Mouse (Mus musculus) forebrain, postnatal 0 days (tissue): Measurements from ENCODE around the gene Ccdc187. TPM values are rescaled to one million over a fixed set of nuclear protein-coding genes. Genes with fewer than 3 reads are reported as not detected.

Experiments
- ATAC-seq: fragments of 200-750 bp; cut with Nextera tagmentation; 2 replicates; pipeline ENCODE4 v1.8.0; 2017; ENCODE audit warnings: mild to moderate bottlenecking, moderate library complexity
- DNase-seq: peaks from one replicate; pipeline ENCODE4 v3.0.0-alpha.2; 2015
- H3K27ac ChIP-seq: fragments of 300-500 bp; sonication (generic); 2 replicates; pipeline ENCODE4 v1.5.1; 2014; ENCODE audit warnings: low read depth, mild to moderate bottlenecking, antibody characterized with exemption, low read length, moderate library complexity, mixed read lengths
- H3K27me3 ChIP-seq: fragments of 300-500 bp; sonication (generic); 2 replicates; pipeline ENCODE4 v1.6.1; 2014; ENCODE audit warnings: mild to moderate bottlenecking, low read length, mixed read lengths; ENCODE audit not compliant: insufficient read depth
- H3K36me3 ChIP-seq: fragments of 300-500 bp; sonication (generic); 2 replicates; pipeline ENCODE4 v1.6.1; 2014; ENCODE audit warnings: mild to moderate bottlenecking, moderate library complexity; ENCODE audit not compliant: insufficient read depth
- H3K4me1 ChIP-seq: fragments of 300-500 bp; sonication (generic); 2 replicates; pipeline ENCODE4 v1.6.1; 2014; ENCODE audit warnings: antibody characterized with exemption; ENCODE audit not compliant: insufficient read depth
- H3K4me2 ChIP-seq: fragments of 300-500 bp; sonication (generic); 2 replicates; pipeline ENCODE4 v1.6.1; 2014; ENCODE audit warnings: low read depth, mild to moderate bottlenecking, moderate library complexity
- H3K4me3 ChIP-seq: fragments of 300-500 bp; sonication (generic); 2 replicates; pipeline ENCODE4 v1.5.1; 2014; ENCODE audit warnings: low read depth, low read length, mixed read lengths
- H3K9ac ChIP-seq: fragments of 300-500 bp; sonication (generic); 2 replicates; pipeline ENCODE4 v1.6.1; 2014; ENCODE audit warnings: mild to moderate bottlenecking
- H3K9me3 ChIP-seq: fragments of 300-500 bp; sonication (generic); 2 replicates; pipeline ENCODE4 v1.6.1; 2016; ENCODE audit warnings: low read length
- CTCF ChIP-seq: sonication (generic); IDR thresholded peaks from 2 replicates; pipeline ENCODE4 v1.5.1; 2016; ENCODE audit warnings: antibody characterized with exemption, control low read depth, low read depth
- WGBS: fragments of 180-500 bp; shearing (Covaris S2); extraction: QIAGEN DNeasy Blood & Tissue Kit; methylation state at CpG from one replicate; pipeline ENCODE4 v1.1.7; 2014; 5-methylcytosine and 5-hydroxymethylcytosine counted together
- polyA plus RNA-seq: library from polyadenylated mRNA; unstranded; fragments of >200 nt; fragmentation: Nextera tagmentation; extraction: Ambion mirVana; gene quantifications from 2 replicates; pipeline ENCODE4 v1.2.1, GENCODE M21; 2015
- total RNA-seq: library from RNA; depleted of rRNA; stranded (reverse); fragments of >200 nt; gene quantifications from 2 replicates; pipeline ENCODE4 v1.2.3, GENCODE M21; 2014

Gene Ccdc187
- total and polyA plus RNA-seq, 2 experiments from 2014 or later: 0.13 to 2.0 TPM

GRCm38 (mm10) chr2:26280594-26280993 is 13.8 kb downstream of the Ccdc187 start:
- H3K27me3 ChIP-seq: no peaks in the 10 kb centered on the region
- H3K4me2 ChIP-seq: no peak overlapping the region
- no peak overlapping the region for H3K4me3 ChIP-seq
- H3K9me3 ChIP-seq: no peaks in the 10 kb centered on the region
- no peaks in the 10 kb centered on the region for H3K4me1 ChIP-seq
- ATAC-seq (no peak), DNase-seq (no peak)
- H3K27ac ChIP-seq: no peak overlapping the region
- no peaks in the 10 kb centered on the region for H3K36me3 ChIP-seq
- H3K9ac ChIP-seq: no peak overlapping the region
- TF ChIP-seq CTCF: no peak
- 70% methylated on average over 11 of the region's 11 CpGs for WGBS

- no peaks in the 10 kb centered on the region for H3K9me3 ChIP-seq
- WGBS: 87% methylated on average over 3 of the region's 3 CpGs
- H3K4me2 ChIP-seq: no peak overlapping the region
- H3K27ac ChIP-seq: no peak overlapping the region
- no peak for TF ChIP-seq CTCF
- H3K27me3 ChIP-seq: no peaks in the 10 kb centered on the region
- H3K36me3 ChIP-seq: no peaks in the 10 kb centered on the region
- ATAC-seq: no peak
- DNase-seq: no peak
- H3K9ac ChIP-seq: no peak overlapping the region
- no peaks in the 10 kb centered on the region for H3K4me1 ChIP-seq
- H3K4me3 ChIP-seq: no peak overlapping the region
Observed at GRCm38 (mm10) chr2:26279712-26280111, 14.6 kb downstream of the Ccdc187 start.

GRCm38 (mm10) chr2:26273611-26274010 is 20.7 kb downstream of the Ccdc187 start:
- ATAC-seq: peak; percentile 82
- H3K36me3 ChIP-seq: no peaks in the 10 kb centered on the region
- H3K4me2 ChIP-seq: no peak overlapping the region
- no peaks in the 10 kb centered on the region for H3K27me3 ChIP-seq
- H3K9me3 ChIP-seq: no peaks in the 10 kb centered on the region
- no peak overlapping the region; the same call in 1 of the 2 replicates for H3K9ac ChIP-seq
- no peak overlapping the region for H3K4me3 ChIP-seq
- no peaks in the 10 kb centered on the region for H3K4me1 ChIP-seq
- peak; percentile 82 for DNase-seq
- TF ChIP-seq CTCF: peak; percentile 90
- H3K27ac ChIP-seq: no peak overlapping the region
- WGBS: 17% methylated on average over 7 of the region's 7 CpGs

GRCm38 (mm10) chr2:26268216-26268615 is 26.1 kb downstream of the Ccdc187 start:
- Histone ChIP-seq H3K36me3 (no peaks in the 10 kb centered on the region), H3K4me3 (no peak overlapping the region), H3K4me1 (no peaks in the 10 kb centered on the region), H3K27me3 (no peaks in the 10 kb centered on the region), H3K27ac (no peak overlapping the region), H3K9ac (no peak overlapping the region), H3K4me2 (no peak overlapping the region), H3K9me3 (no peaks in the 10 kb centered on the region)
- no peak for TF ChIP-seq CTCF
- ATAC-seq (no peak), DNase-seq (no peak)
- WGBS: 55% methylated on average over 3 of the region's 3 CpGs

- H3K36me3 ChIP-seq: no peaks in the 10 kb centered on the region
- H3K4me2 ChIP-seq: no peak overlapping the region
- no peak for ATAC-seq
- H3K27ac ChIP-seq: no peak overlapping the region
- WGBS: 75% methylated on average over 10 of the region's 10 CpGs
- H3K27me3 ChIP-seq: no peaks in the 10 kb centered on the region
- TF ChIP-seq CTCF: no peak
- DNase-seq: no peak
- H3K4me3 ChIP-seq: no peak overlapping the region
- H3K9ac ChIP-seq: no peak overlapping the region
- H3K4me1 ChIP-seq: no peaks in the 10 kb centered on the region
- no peaks in the 10 kb centered on the region for H3K9me3 ChIP-seq
Observed at GRCm38 (mm10) chr2:26266066-26266742, 28.2 kb downstream of the Ccdc187 start.

- Histone ChIP-seq H3K4me3 (no peak overlapping the region), H3K9me3 (no peaks in the 10 kb centered on the region), H3K27me3 (no peaks in the 10 kb centered on the region), H3K4me1 (no peaks in the 10 kb centered on the region), H3K36me3 (no peaks in the 10 kb centered on the region), H3K9ac (no peak overlapping the region), H3K27ac (no peak overlapping the region), H3K4me2 (no peak overlapping the region)
- ATAC-seq (no peak), DNase-seq (no peak)
- 85% methylated on average over 2 of the region's 2 CpGs for WGBS
- TF ChIP-seq CTCF: no peak
Observed at GRCm38 (mm10) chr2:26265095-26265494, 29.3 kb downstream of the Ccdc187 start.

- ATAC-seq: no peak
Observed at GRCm38 (mm10) chr2:26264646-26265045, 29.7 kb downstream of the Ccdc187 start.

More at GRCm38 (mm10) chr2:26264646-26265045, 29.7 kb downstream of the Ccdc187 start:
- H3K4me1 ChIP-seq: no peaks in the 10 kb centered on the region
- 75% methylated on average over 4 of the region's 4 CpGs for WGBS
- no peak overlapping the region for H3K27ac ChIP-seq
- no peak overlapping the region for H3K9ac ChIP-seq
- H3K4me3 ChIP-seq: no peak overlapping the region
- no peak for TF ChIP-seq CTCF
- H3K36me3 ChIP-seq: no peaks in the 10 kb centered on the region
- DNase-seq: no peak
- no peaks in the 10 kb centered on the region for H3K27me3 ChIP-seq
- H3K4me2 ChIP-seq: no peak overlapping the region
- H3K9me3 ChIP-seq: no peaks in the 10 kb centered on the region
